Mouse (Mus musculus) natural killer cell, adult 2 months (primary cell): ENCODE data around the gene Ubtf.

ENCODE experiments used
- DNase-seq, 2 experiments: peaks; one replicate each; pipeline ENCODE4 v3.0.0; 2022; ENCODE audit warnings: low spot score in 2 of 2

Gene Ubtf

GRCm38 (mm10) chr11:102347683-102348082 is 28.1 kb upstream of the Ubtf start:
- DNase-seq = no peak

DNA sequence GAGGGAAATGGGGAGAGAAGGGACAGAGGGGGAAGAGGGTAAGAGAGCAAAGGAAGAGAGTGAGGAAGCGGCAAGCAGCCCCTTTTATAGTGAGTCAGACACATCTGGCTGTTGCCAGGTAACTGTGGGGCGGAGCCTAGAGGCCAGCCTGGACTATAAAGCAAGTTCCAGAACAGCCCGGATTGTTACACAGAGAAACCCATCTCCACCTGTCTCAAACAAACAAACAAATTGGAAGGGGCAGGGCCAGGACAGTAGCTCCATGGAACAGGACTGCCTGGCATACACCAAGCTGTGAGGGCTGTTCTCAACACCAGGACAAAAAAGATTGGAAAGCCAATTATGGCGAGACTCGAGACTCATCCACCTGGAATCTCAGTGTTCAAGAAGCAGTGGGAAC is 27.4 kb upstream of the Ubtf start:
- no peak for DNase-seq

DNA sequence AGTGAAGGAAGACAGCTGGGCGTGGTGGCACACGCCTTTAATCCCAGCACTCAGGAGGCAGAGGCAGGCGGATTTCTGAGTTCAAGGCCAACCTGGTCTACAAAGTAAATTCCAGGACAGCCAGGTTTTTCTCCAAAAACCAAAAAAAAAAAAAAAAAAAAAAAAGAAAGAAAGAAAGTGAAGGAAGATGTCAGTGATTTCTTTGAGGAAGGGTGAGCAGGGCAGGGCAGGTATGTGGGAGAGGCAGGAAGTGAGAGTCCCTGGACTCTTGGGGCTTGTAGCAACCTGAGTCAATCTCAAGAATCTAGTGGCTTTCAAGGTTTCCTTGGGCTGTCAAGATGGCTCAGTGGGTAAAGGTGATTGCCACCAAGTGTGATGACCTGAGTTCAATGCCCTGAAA is 24.9 kb upstream of the Ubtf start:
- DNase-seq = no peak

DNA sequence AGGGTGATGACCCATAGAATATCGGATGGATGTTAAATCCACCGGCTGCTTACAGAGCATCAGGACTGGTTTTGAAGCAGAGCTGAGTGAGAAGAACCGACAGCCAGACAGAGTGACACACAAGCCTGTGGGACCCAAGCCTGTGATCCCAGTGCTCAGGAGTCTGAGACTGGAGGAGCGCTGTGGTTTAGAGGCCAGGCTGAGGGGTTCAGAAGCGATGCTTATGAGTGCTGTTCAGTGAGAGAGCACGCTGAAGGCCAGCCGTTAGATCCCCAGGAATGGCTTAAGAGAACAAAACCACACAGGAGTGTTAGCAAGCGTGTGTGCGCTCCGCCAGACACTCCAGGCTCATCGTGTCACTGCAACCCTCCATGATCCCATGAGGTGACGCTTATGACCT is 23.2 kb upstream of the Ubtf start:
- no peak for DNase-seq

DNA sequence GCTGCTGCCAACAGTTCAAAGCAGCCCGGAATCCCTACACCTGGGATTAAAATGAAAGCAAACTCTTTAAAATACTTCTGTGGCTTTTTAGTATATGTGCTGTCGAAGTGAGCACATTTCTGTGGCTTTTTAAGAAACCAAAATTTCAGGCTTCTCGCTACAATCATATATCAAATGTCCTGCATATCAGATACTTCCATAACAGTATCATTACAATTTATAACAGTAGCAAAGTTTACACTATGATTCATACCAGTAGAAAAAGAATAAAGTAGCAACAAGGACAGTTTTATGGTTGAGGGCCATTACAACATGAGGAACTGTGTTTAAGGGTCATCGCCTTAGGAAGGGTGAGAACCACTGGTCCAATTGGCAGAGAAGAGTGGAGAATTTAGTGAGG is 21.6 kb upstream of the Ubtf start:
- DNase-seq = no peak

DNA sequence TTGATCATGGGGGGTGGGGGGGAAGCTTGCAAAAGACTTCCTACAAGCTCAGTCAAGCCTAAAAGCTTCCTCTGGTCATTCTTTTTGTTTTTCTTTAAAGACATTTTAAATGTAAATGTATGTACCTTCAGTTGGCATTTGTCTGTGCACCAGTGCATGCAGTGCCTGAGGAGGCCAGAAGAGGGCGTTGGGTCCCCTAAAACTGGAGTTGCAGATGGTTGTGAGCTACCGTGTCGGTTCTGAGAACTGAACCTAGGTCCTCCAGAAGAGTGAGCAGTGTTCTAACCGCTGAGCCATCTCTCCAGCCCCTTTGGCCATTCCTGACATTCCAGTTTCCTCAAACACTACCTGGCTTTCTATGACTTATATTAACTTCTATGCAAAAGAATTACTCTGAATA is 20.1 kb upstream of the Ubtf start:
- DNase-seq = peak; percentile 9 to 32

DNA sequence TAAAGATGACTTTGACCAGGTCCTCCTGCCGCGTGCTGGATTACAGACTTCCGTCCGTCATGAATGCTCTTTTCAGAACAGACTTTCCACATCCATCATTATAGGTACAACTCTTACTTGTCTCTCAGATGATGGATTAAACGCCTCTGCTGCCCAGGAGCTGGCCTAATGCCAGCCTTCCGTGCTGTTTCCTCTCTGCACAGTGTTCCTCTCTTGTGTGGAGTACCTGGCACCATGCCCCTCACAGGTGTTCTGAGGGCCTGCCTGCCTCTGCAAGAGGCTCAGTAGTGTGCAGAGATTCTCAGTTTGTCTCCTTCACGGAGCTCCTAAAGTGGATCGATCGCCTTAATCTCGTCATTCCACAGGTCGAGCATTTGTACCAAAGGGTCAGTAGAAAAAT is 19.7 kb upstream of the Ubtf start:
- no peak for DNase-seq

DNA sequence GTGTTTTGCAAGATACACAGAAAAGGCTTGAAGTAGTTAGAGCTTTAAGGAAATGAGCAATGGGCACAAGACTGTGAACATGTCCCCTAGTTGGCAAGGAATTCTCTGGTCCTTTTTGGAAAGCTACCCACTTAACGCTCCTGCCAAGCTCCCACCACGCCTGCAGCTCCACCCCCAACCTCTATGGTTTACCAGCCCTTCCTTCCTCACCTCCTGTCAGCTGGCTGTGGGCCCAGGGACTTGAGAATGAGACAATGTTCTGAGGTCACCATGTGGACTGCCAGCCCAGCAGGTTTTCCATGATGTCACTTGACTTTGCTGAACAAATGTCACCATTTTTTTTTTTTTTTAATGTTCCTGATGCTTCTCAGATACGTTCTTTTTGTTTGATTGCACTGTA is 19.0 kb upstream of the Ubtf start:
- no peak for DNase-seq

DNA sequence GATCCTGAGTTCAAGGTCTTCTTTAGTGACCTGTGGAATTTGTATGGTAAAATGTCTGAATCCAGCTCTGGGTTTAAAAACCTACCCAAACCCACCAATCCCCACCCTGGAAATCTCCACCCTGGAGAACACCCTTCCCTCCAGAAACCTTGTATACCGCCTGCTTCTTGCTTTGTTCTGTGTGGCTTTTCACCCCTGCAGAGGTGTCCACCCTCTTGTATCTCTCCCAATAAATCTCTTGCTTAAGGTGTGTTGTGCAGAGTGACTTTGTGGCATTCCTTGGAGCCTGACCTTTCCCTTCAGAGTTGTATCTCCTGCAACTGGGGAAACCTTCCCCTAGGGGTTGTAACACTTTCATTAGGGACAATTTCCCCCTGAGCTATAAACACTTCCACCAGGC is 18.4 kb upstream of the Ubtf start:
- DNase-seq = no peak

GRCm38 (mm10) chr11:102336191-102336590 is 16.6 kb upstream of the Ubtf start:
- no peak for DNase-seq

DNA sequence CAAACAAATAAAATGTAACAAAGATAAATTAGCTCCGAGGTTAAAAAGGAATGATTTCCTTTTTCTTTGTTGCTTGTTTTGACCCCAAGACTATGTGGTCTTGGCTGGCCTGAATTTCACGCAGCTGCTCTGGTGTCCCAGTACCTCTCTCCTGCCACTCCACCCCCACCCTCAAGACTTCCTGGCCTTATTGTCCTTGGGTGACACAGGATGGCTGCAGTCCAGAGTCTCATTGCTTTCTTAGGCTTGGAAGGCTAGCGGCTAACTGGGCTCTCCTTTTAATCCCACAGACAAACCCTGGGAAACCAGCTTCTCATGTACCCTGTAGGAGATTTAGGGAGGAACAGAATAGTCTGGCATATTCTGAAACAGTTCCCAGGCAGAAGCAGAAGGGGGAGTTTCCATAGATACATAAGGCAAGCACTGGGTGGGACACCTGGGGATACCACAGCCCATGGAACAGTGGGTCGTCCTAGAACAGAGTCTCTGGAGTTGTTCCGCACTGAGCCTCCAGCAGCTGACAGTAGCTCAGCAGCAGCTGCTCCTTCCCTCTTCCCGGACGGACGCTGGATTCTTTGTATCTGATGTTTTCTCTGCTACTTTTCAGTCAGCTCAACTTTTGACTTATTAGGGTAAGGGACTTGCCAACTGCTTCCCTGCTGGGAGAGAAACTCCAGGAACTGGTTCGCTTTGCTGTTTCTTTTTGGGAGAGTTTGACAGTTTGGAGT is 15.6 kb upstream of the Ubtf start:
- no peak for DNase-seq

GRCm38 (mm10) chr11:102334010-102334409 is 14.5 kb upstream of the Ubtf start:
- DNase-seq = no peak

DNA sequence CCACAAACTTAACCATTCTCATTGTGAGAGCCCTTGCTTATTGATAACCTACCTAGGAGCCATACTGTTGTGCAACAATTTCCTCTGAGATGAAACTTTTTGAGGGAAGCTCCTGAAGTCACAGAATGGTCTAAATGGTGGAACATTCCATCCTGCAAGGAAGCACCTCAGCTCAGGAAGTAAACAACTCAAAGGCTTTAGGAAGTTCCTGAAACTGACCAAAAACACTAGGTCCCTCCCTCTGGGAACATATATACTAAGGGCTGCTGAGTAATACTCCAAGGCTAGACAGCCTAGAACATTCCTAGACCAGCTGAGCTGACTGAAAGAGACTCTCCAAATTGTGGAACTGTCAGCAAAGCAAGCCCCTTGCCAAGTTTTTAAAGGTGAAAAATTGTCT is 13.5 kb upstream of the Ubtf start:
- no peak for DNase-seq

DNA sequence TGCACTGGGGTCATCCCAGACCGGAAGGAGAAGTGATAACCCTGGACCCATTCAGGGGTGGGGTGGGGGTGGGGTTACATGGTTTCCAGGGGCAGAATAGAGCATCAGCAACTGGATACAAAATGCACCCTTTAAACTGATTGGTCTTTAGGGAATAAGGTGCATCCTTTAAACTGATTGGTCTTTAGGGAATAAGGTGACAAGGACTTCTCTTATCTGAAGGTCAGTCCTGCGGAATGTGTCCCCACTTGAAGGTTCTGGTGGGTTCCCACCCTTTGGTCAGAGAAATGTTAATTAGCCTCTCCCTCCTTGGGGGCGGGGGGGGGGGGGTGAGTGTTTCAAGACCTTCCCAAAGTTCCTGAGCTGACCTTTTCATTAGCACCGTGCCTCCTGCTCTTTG is 12.3 kb upstream of the Ubtf start:
- no peak for DNase-seq

GRCm38 (mm10) chr11:102330039-102330438 is 10.5 kb upstream of the Ubtf start:
- no peak for DNase-seq

DNA sequence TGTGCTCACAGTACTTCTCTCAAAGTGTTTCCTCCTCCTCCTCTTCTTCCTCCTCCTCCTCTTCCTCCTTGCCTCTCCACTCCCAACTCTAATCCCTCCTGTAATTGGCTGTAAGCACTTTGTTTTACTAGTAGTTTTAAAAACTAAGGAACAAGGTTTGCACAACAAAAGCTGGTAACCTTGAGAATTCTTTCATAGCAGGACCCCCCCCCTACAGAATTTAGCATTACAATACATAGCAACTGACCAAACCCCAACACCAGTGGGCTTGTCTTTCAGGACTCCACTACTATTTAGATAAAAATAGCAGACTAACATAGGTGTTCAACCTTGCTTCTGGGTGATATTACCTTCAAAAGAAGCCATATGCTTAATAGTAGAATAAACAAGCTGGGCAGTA is 10.0 kb upstream of the Ubtf start:
- DNase-seq = no peak

- no peak for DNase-seq
These were observed 8.3 kb upstream of the Ubtf start for GRCm38 (mm10) chr11:102327839-102328238.

- DNase-seq = no peak
These were observed 7.7 kb upstream of the Ubtf start for GRCm38 (mm10) chr11:102327250-102327649.

GRCm38 (mm10) chr11:102323516-102323915 is 4.0 kb upstream of the Ubtf start:
- DNase-seq = no peak

DNA sequence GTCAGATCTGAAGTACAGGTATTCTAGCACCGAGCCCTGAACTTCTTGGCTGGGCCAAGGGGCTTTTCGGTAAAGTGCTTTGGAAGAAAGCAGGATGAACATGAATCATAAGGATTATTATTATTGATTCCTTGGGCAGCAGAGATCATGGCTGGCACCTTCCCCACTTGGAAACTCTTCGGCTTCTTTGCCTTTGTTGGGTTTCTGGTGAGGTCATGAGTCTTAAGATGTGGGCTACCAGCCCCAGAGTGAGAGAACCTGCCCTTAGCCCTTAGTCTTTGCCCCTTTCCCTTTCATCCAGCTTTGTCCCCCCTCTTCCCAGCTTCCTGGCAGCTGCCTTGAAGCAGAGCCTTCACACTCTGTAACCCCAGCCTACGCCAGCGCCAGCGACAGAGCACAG is 2.4 kb upstream of the Ubtf start:
- DNase-seq = no peak

GRCm38 (mm10) chr11:102320686-102321005 is 1.1 kb upstream of the Ubtf start:
- no peak for DNase-seq

DNA sequence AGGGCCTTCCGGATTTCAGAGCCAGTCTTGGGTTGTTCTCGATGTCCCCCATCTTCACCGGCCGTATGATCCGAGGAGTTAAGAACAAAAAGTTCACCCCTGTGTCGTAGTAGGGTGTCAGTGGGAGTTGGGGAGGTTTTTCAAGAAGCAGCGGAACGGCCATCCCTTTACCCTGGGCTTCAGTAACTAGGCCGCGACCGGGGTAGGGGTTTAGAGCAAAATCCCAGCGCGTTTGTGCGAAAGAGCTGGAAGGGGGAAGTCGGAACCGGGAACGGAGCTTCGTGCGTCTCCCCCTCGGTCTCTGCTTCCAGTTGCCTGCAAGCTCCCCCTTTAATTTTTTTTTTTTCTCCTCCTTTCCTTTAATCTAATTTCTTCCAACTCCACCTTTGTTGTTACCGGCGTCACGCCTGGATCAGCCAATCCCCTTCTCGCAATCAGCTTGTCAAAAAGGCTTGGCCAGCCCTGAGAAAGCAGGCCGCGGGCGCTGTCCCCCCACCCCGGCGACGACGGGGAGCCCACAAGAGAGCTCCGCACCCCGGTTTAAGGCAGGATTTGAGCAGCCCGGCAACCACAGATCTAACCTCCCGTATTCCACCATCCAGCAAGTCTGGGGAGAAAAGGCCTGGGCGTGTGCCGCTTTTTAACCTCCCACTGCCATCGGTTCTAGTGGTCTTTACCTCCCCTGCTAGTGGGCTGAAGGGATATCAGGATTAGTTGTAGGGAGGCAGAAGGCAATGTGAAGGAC is 571 bp upstream of the Ubtf start:
- peak; percentile 43 to 45 for DNase-seq

DNA sequence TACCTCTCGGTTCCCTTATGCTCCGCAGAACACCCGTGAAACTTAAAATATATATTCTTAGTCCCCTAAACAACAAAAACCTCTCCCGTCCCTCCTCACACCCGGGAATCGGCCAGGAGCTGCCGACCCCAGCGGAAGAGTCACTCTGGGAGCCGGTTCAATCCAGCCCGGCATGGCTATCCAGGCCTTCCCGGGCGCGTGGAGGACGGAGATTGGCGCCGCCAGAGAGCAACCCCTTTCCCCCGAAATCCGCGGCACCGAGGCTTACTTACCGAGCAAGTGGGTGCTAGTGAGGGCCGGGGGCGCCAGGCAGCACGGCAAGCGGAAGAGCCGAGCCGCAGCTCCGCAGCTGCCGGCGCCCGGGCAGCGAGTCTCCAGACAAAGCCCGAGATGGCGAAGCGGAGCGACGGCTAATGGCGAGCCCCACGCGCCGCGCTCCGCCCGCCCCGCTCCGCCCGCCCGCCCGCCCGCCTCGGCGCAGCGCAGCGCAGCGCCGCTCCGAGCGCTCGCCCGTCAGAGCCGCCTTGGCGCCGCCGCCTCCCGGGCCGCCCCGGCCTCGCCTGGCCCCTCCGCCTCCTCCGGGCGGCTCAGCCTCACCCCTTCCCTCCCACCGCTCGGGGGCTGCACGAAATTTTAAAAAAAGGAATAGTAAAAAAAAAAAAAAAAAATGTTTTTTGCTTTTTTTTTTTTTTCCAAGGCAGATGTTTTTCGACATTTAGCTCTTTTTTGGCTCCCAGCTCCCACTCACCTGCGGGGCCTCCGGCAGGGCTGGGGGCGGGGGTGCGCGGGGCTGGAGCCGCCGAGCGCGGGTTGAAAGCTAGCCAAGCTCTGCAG is 749 bp downstream of the Ubtf start:
- peak; percentile 35 to 48 for DNase-seq
